Mouse (Mus musculus) myocyte (in vitro differentiated cells): ENCODE data around the gene Itih4.

Source experiments
- MAX ChIP-seq: IDR thresholded peaks from one replicate; pipeline ENCODE4 v1.6.1; 2011; ENCODE audit warnings: low read depth, mild to moderate bottlenecking, control low read depth
- MYOD1 ChIP-seq, 3 experiments: IDR thresholded peaks; one replicate each; pipeline ENCODE4 v1.6.1; 2011; ENCODE audit warnings: control low read depth in 2 of 3, low read depth in 2 of 3, mild to moderate bottlenecking in 2 of 3, moderate library complexity in 1 of 3; ENCODE audit not compliant: insufficient read length in 2 of 3, control insufficient read depth in 1 of 3
- POLR2A ChIP-seq: IDR thresholded peaks from one replicate; pipeline ENCODE4 v1.6.1; 2011; ENCODE audit warnings: low read depth, mild to moderate bottlenecking, control low read depth, moderate library complexity; ENCODE audit not compliant: insufficient read length
- REST ChIP-seq: IDR thresholded peaks from one replicate; pipeline ENCODE4 v1.6.1; 2011; ENCODE audit warnings: mild to moderate bottlenecking, control low read depth, moderate library complexity; ENCODE audit not compliant: insufficient read depth, insufficient read length
- SRF ChIP-seq: IDR thresholded peaks from one replicate; pipeline ENCODE4 v1.6.1; 2011; ENCODE audit warnings: low read depth; ENCODE audit not compliant: control insufficient read depth, insufficient read length
- TCF12 ChIP-seq: IDR thresholded peaks from one replicate; pipeline ENCODE4 v1.6.1; 2011; ENCODE audit warnings: mild to moderate bottlenecking, control low read depth; ENCODE audit not compliant: poor library complexity, insufficient read depth, severe bottlenecking
- USF1 ChIP-seq: IDR thresholded peaks from one replicate; pipeline ENCODE4 v1.6.1; 2011; ENCODE audit warnings: low read depth, mild to moderate bottlenecking, control low read depth, moderate library complexity

DNA sequence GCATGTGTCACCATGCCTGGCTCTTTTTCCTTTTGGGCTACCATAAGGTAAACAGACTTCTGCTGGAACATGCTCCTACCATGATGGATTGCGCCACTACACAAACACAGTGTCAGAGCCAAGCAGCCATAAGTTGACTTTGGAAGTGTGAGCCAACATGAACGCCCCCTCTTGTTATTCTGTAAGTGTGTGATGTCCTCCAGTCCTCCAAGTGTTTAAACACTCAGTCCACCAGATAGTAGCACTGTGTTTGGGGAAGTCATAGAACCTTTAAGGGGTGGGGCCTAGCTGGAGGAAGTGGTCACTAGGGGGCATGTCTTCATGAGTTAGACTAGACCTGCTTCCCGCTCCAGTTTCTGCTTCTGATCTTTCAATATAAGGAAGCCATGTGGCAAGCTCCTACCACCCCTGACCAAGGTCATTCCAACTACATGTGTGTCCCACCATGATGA is 21.6 kb downstream of the Itih4 start:
- TF ChIP-seq REST (no peak), MYOD1 (IDR thresholded peaks at IDR 0.05; ENCODE audit: control insufficient read depth in 1 of 3, insufficient read length in 2 of 3, low read depth in 2 of 3) (no peak), USF1 (no peak), POLR2A (no peak), MAX (no peak), TCF12 (no peak), SRF (no peak)
